Mouse (Mus musculus) layer of hippocampus, adult 9-11 months (tissue): Measurements from ENCODE around the gene Slc25a33.

ENCODE experiments used
- DNase-seq: peaks from one replicate; pipeline ENCODE4 v3.0.0; 2022

Gene Slc25a33

DNA sequence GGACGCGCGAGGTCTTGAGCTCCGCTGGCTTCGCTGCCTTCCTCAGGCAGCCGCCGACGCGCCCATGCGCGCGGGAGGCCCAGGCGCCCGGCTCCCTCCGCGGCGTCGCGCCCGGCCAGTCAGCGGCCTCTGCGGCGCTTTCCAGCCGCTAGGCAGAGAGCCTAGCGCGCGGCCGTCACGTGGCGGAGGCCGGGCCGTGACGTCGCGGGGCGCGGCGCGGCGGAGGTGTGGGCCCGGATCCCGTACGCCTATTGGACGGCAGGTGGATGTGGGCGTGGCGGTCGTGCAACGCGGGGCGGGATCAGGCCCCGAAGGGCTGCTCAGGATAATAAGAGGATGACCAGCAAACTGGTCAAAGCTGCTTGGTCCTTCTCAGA is at the start of gene Slc25a33:
Slc25a33 (minus strand) TSS at position 184 of the 377 bp plus-strand sequence.
- DNase-seq: peak; percentile 96

DNA sequence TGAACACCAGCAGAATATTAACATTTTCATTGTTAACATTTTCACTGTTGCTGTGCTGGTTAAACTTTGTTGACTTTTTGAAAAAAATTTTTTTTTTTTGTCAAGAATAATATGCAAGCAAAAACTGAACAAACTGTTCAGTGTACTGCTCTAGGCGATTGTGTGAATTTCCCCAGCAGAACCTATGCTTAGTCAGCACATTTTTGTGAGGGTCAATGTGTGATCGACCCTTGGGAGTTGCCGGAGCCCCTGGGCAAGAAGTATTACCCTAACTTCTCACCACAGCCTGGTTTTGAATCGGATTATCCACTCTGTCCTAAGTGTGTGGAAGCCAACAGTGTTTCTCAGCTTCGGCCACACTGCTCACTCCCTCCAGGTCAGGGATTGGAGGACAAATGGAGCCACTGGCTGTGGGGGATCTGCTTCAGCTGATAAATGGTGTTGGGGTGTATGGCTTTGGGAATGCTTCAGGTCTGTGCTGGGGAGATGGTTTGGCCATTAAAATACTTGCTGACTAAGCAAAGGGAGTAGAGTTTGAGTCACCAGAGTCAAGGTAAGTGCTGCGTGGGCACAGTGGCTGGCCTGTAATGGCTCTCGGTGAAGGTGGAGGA is 48.6 kb upstream of the Slc25a33 start:
- no peak for DNase-seq

DNA sequence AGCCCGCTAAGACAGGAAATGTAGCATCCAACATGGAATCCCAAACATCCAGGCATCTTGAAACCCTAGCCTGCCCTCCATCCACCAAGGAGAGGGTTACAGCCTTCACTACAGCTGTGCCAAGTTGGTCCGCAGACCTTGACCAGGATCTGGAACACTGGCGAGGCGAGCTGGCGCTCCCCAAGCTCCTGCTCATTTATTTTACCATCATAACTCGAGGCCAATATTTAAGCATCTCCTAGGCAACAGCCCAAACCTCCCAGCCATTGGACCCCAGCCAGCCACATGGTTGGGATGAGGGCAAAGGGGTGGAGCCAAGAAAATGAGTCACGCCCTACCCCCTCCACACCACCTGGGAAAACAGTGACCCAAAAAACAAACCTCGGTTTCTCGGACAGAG is 48.0 kb upstream of the Slc25a33 start:
- DNase-seq: no peak

DNA sequence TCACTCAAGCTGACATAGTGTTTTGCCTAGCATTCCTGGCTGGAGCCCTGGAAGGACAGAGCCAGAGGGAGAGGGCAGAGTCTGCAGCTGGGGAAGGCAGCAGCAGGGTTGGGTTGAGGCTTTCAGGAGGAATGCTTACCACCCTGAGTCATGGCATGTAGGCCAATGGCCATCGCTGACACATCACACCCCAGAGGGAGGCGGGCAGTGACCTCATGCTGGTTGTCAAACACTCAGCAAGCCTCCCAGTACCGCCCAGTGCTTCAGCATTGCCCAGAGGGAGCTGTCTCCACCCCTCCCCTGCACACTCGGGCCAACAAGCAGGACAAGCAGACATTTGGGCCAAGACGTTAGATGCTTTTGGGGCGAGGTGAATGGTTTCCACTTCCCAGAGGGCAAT is 46.5 kb upstream of the Slc25a33 start:
- peak; percentile 40 for DNase-seq

DNA sequence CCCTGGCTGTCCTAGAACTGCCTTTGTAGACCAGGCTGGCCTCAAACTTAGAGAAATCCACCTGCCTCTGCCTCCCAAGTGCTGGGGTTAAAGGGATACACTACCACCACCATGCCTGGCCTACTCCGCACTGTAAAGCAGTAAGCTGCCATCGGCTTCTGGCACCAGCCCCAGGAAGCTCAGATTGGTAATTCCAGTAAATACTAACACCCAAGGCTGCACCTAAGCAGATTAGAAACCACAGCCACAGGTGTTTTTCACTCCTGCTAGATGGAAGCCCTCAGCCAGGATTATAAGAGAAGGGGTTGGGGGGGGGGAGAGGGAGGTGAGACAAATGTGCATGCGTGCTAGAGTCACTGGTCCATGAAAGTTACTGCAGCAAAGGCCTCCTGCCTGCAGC is 45.1 kb upstream of the Slc25a33 start:
- DNase-seq: no peak

DNA sequence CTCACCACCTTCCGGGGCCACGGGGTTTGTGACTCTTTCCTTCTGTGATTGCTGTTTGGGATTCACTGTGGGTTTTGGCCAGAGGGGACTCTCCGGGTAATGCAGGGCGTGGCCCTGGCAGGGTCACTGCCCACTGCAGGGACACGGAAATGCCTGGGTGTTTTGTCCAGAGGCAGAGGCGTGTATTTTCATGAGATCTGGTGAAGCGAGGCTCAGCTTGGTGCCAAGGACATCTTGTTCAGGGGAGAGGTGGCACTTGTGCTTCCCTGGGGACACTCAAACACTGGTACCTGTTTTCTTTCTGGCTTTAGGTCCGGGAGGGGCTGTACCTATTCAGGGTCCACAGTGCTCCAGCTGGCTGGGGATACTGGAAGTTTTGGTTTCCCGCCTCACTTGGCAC is 42.5 kb upstream of the Slc25a33 start:
- no peak for DNase-seq

DNA sequence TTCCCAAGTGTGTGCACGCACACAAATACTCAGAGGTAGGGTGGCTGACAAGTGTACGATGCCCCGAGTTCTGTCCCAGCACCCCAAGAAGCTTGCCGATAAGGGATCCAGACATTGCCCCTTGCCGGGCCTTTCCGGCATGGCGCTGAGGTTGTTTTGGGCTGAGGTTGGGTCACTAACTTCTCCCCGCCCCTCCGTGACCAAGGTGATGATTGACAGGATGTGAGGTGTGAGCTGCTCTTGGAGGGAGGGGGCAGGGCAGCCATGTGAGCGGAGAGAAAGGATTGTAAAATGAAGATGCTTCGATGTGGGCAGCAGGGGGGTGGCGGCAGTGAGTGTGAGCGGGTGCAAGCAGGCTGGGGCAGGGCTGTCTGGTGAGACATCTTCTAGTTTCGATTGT is 41.5 kb upstream of the Slc25a33 start:
- DNase-seq: no peak

DNA sequence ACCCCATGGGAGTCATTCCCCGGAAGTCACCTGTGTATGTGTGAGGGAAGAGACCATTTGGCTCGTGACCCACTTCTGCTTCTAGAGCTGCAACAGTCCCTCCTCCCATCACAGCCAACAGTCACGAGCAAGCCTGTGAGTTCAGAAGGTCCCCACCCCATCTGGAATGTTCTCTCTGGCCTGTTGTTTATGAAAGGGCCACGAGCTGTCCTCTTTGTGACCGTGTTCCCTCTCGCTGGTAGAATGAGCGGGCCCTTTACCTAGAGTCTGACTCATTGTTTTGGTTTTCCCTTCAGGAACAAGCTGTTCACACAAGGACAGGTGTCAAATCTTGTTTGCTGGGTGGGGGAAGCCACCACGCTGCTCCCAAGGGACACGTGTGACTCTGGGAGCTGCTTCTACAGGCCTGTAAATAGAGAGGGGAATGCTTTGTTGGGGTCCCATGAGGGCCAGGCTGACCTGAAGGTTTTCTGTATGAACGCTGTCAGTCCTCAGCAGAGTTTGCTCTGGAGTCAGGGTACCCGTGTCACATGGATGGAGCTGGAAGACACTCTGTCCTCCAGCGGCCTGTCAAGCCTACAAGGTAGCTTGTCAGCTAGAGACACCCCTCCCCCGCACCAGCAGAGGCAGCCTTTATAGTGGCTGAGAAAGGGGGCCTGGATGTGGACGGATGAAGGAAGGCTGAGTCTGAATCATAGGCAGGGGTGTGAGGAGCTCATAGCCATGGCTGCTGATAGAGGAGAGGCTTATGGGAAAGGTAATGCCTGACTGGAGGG is 39.5 kb upstream of the Slc25a33 start:
- no peak for DNase-seq

DNA sequence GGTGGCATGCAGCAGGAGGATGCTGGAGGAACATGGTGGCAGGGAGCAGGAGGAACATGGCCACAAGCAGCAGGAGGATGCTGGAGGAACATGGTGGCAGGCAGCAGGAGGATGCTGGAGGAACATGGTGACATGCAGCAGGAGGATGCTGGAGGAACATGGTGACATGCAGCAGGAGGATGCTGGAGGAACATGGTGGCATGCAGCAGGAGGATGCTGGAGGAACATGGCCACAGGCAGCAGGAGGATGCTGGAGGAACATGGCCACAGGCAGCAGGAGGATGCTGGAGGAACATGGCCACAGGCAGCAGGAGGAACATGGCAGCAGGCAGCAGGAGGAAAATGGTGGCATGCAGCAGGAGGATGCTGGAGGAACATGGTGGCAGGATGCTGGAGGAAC is 36.3 kb upstream of the Slc25a33 start:
- peak; percentile 23 for DNase-seq

DNA sequence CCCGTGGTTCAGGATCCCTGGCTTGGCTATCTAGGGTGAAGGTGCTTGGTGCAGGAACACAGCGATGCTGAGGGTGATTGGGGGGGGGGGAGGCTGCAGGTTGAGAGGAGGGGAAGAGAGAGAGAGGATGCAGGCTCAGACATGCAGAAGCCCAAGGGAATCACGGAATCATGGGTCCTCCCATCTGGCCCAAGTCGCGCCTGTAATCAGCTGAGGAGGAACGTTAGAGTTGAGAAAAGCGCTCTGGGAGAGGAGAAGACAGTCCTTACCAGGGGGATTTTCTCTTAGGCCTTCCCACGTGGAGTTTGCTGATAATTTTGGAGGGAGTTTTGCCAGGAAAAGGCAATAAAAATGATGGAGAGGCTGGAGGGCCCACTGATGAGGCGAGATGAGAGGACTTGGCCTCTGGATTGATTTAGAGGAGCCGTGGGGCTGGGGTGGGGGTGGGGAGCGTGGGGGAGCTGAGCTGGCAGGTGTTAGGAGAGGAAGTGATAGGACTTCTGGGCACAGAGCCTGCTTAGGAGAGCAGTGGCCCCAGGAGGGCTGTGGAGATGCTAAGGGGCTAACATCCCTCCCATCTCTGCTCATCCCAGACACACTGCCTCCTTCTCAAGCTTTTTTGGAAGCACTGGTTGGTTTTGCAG is 34.6 kb upstream of the Slc25a33 start:
- no peak for DNase-seq

DNA sequence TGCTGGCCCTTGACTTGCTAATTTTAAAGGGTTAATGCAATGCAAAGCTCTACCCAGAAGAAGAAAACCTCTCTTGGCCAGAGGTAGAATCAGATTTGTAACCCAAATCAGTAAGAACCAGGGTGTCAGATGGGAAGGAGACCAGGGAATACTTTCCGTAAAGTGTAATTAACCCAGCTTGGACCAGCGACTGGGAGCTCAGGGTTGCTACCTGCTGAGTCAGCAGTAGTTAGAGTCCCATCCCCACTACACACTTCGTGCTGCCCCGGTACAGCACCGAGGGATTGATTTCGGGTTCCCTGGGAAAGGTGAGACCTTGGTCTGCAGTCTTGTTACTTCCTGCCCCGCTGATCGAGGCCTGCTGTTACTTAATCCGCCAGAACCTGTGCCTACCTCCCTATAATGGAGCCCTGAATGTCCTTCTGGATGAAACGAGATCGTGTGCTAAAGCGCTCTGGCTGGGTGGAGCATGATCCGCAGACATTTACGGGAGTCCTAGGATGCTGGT is 34.0 kb upstream of the Slc25a33 start:
- no peak for DNase-seq

DNA sequence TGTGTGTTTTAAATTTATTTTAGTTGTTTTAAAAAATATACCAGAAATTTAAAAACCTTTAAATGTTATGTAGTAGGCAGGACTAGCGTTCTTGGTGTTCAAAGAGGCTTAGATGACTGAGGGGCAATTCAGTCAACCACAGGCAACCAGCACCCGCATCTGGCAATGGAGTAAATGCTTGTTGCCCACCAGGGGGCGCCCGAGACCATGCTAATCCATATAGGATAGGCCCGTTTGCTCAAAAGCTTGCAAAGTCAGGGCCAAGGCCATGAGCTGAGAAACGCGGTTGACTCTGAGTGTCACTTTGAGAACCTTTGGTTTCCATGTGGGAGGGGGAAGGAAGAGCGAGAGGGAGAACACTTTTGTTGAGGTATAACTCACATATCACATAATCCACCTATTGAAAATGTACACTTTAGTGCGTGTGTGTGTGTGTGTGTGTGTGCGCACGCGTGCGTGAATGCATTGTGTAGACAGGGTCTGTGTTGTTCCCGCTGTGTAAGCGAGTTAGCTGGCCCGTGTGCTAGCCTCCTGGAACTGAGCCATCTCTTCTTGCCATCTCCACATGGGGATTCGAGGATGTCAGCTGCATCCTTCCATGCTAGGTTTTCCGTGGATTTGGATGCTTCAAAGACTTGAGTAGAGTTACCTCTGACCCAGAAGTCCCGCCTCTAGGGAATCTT is 32.8 kb upstream of the Slc25a33 start:
- peak; percentile 60 for DNase-seq

DNA sequence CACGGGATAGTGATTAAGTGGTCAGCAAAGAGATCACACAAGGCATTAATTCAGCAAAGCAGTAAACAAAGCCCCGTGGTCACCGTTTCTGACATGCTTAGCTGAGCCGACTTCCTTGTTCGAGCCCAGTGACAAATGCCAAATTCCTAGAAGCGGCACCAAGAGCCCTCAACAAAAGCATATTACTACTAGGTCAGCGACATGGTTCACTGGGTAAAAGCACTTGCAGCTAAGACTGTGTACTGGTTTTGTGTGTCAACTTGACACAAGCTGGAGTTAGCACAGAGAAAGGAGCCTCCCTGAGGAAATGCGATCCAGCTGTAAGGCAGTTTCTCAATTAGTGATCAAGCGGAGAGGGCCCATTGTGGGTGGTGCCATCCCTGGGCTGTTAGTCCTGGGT is 28.2 kb upstream of the Slc25a33 start:
- no peak for DNase-seq

DNA sequence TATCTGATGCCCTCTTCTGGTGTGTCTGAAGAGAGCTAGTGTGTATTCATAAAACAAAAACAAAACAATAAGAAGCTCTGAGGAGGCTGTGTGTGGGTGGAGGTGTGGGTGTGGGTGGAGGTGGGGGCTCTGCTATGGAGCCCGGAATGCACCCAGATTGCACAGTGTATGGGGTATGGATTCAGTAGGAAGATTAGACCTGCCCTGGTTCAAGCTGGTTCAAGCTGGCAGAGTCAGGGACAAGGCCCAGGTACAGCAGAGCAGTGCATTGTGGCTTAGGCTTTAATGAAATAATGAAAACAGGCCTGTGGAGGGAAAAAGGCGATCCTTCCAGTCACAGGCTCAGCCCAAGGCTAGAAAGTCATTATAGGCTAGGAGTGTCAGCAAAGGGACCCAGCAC is 26.5 kb upstream of the Slc25a33 start:
- DNase-seq: no peak

DNA sequence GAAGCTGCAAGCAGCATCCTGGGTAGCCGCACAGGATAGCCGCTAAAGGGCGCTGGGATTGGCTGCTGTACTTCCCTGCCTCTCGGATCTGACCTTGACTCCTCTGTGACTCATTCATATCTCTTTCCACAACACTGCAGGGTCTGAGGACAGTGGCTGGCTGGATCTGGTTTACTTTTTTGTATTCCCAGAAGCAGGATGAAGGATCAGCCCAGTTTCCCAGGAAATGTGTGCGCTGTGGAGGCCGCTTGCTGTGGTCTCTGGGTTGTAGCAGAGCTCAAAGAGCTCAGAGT is 26.0 kb upstream of the Slc25a33 start:
- DNase-seq: no peak

DNA sequence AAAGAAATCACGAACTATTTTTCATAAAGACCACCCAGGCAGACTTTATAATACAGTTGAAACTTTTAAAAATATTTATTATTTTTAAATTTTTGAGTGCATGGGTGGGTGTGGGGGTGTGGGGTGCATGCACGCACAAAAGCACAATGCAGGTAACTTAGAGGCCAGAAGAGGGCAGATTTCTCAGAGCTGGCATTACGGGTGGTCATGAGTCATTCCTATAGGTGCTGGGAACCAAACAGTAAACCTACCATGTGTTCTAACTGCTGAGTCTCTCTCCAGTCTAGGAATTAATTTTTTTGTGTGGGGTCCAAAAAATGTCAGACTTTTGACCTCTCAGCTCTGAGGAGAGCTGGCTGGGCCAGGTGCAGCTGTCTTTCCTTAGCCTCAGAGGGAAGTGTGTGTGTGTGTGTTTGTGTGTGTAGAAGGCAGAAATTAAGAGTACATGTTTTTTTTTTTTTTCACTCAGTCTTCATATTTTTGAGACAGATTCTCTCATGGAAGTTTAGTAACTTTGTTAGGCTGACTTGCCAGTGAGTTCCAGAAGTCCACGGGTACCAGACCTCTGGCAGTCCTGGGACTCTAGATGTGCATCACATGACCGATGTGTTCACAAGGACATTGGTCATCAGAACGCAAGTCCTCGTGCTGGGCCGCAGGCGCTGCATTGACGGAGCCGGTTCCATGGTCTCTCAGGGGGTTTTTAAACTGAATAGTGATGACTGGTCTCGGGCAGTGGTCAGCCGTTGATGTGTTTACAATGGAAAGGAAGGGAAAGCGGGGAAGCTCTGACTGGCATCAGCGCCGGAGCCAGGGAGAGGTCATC is 25.5 kb upstream of the Slc25a33 start:
- no peak for DNase-seq

DNA sequence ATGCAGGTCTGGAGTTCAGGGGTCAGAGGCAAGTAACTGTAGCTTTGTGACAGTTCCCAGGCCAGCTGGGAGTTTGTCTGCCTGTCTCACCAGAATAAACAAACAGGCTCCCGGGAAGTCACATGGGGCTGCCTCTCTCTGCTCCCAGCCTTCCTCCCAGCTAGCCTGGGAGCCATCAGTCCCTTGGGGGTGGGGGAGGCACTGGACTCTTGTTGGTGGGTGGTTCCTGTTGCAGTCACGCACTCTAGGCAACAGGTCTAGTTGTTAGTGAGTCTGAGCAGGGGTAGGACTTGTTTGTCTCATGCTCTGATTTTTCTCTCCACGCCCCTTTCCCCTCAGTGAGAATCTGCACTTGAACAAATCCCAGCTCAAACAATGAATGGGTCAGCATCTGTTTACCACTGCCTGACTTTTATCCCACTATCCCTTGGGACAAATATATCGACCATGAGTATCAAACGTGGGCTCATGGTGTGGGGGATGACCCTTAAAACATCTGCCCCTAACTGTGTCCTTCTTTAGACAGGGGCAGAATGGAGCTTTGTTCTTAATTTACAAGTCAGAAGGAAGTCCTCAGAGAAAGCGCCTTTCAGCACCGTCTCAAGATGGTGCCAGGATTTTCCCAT is 24.7 kb upstream of the Slc25a33 start:
- DNase-seq: no peak

DNA sequence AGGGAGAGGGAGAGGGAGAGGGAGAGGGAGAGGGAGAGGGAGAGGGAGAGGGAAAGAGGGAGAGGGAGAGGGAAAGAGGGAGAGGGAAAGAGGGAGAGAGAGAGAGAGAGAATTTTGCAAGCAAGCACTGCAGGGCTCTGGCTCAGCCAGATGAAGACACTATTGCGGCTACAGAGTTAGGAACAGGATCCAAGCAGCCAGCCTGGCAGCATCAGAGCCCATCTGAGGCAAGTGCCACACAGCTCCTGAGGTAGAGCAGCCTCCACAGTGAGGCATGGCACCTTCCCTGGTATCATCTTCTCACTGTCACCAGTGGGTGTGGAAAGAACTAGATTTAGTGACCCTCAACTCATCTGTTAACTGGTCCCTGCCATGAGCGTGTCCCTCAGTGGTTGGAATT is 24.0 kb upstream of the Slc25a33 start:
- DNase-seq: no peak

DNA sequence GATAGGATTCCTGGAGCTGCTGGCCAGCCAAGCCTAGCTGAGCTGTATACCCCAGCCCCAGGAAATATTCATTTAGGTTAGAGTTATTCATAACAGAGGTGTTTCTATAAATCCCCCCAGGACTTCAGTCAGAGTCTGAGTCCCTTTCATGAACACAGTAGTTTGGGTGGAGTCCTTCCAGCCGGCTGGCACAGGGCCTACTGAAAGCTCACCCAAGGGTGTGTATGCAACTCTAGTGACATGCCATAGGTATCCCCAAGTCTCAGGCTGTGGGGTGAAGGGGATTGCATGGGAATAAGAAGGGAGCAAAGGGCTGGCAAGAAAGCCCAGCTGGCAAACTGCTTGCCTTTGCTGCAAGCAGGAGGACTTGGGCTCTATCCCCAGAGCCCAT is 23.1 kb upstream of the Slc25a33 start:
- DNase-seq: no peak

DNA sequence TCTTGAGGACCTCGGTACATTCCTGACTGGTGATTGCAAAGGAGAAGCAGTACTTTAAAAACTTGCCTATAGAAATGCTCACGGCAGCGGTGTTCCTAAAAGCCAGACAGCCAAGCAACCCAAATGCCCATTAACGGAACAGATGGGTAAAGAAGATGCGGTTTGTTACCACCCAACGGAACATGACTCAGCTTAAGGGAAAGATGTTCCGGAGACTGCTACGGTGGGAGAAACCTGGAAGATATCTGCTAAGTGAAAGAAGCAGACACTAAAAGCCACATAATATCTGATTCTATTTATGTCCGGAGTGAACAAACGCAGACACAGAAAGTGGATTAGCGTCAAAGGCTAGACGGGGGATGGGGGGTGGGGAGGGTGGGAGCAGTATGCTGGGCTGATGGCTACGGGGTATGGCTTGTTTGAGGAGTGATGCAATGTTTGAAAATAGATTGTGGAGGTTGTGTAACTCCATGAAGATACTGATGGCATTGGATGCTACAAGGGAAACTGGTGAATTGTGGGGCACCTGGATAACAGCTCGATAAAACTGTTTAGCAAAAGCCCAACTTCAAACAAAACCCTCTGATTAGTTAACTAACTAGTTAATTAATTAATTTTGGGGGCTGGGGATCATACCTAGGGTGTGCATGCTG is 22.6 kb upstream of the Slc25a33 start:
- DNase-seq: no peak

DNA sequence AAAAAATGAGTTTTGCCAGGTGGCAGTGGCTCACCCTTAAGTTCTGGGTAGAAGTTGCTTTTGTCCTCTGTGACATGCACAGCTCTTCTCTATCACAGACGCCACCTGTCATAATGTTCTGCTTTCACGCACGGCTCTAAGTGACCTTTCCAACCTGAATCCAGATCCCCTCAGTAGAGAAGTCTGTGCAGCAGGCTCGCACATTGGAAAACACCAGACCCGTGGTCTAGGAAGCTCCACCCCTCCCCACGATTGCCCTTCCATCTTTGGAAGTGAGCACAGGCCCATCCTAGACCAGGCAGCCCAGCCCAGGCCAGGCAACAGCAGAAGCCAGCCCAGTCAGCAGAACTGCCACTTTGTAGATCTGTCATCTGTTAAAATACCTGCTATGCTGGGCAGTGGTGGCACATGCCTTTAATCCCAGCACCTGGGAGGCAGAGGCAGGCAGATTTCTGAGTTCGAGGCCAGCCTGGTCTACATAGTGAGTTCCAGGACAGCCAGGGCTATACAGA is 20.9 kb upstream of the Slc25a33 start:
- DNase-seq: no peak

DNA sequence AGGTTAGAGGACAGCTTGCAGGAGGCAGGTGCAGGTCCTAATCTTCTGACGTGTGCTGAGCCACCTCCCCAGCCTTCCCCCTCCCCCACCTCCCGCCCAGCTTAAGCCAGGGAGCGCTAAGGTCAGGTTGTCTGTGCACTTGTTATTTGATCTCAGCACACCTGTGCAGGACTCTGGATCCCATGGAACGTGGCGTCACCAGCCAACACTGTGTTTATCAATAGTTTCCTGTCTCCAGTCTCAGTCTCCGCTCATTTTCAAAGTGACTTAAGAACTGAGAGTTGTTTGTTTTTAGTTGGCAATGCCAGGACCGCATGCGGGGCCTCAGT is 19.9 kb upstream of the Slc25a33 start:
- no peak for DNase-seq
